Mouse (Mus musculus): ENCODE results near the gene Gtf3a. TPM values are rescaled to one million over a fixed set of nuclear protein-coding genes. Genes with fewer than 3 reads are reported as not detected.
"Not testable (repeated sequence)": the region's sequence is repeated elsewhere in the genome, so short reads cannot be mapped to it uniquely, and the experiment has no call there.

Gene Gtf3a
- polyA plus RNA-seq, 1 experiment from 2014 or later = 116 TPM

DNA sequence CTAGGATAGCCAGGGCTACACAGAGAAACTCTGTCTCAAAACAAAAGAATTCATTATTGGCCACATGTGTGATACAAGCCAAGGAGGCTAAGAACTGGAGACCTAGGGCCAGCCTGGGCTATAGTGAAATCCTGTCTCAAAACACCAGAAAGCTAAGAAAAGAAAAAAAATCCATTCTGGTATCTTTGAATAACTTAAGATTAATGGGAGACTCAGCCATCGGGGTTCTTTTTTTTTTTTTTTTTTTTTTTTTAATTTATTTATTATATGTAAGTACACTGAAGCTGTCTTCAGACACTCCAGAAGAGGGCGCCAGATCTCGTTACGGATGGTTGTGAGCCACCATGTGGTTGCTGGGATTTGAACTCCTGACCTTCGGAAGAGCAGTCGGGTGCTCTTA is 31.1 kb upstream of the Gtf3a start:
- WGBS = 85% methylated on average over 6 of the region's 6 CpGs
- H3K27ac ChIP-seq; ATAC-seq (replicated peaks); H3K9me3 ChIP-seq; H3K9ac ChIP-seq; H3K36me3 ChIP-seq (replicated peaks); H3K4me2 ChIP-seq; H3K4me3 ChIP-seq; H3K27me3 ChIP-seq (replicated peaks): not testable (repeated sequence)
- H3K4me1 ChIP-seq = peaks cover 15% of the 10 kb centered on the region

DNA sequence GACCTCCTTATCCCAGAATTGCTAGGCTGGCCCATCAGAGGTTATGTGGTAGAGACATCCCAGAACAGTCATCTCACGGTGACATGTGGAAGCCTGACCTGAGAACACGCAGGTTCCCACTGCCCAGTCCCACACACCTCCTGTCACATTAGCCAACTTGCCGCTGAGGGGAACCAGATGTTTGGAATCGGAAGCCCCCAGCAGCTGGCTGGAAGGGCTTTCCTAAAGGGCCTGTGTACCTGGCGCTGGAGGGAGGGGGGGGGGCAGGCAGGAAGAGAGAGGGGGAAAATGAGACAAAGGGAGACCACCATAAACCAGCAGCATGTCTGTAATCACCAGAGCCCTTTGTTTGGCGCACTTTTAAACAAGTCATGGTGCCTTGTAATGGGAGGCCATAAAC is 28.6 kb upstream of the Gtf3a start:
- Histone ChIP-seq H3K4me2 (peak overlapping the region; percentile 62), H3K36me3 (replicated peaks) (no peaks in the 10 kb centered on the region), H3K4me3 (peak overlapping the region; percentile 32), H3K4me1 (peaks cover 15% of the 10 kb centered on the region), H3K27ac (no peak overlapping the region), H3K9ac (peak overlapping the region; percentile 32; the same call in 1 of the 2 replicates), H3K9me3 (no peaks in the 10 kb centered on the region), H3K27me3 (replicated peaks) (no peaks in the 10 kb centered on the region)
- WGBS = 36% methylated on average over 6 of the region's 6 CpGs
- no peak for ATAC-seq (replicated peaks)

DNA sequence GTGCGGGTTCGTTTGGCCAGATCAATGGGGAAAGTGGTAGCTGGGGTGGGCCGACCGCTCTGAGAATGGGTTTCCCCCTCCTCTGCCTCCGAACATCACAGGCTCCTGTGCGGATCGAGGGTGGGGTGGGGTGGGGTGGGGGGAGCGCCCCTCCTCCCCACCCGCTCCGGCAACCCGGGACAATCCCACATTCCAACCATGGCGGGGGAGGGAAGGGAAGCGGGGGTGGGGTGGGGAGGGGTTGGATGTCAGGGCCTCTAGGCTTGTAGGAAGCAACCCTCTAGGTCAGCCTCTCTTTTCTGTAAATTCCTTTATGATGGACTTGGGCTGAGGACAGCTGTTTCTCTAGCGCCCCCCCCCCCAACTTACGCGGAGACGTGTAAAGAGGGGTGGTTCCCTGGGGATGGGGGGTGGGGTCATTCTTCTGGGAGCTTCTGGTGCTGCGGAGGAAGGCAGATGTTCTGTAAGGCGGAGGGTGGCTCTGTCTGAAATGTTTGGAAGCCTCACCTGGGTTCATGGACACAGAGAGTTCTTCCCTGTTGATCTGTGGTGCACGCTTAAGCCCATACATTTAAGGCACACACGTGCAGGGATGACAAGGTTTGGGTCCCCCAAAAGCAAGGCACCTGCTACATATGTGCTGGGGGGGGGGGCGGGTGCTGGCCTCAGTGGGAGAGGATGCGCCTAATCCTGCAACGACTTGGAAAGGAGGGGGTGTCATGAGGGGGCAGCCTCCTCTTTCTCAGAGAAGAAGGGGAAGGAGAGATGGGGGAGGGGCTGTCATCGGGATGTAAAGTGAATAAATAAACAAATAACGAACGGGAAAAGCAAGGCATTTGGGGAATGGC is 27.9 kb upstream of the Gtf3a start:
- Histone ChIP-seq H3K27ac (no peak overlapping the region), H3K4me3 (peak overlapping the region; percentile 32), H3K9ac (peak overlapping the region; percentile 32), H3K4me1 (peaks cover 15% of the 10 kb centered on the region), H3K36me3 (replicated peaks) (no peaks in the 10 kb centered on the region), H3K27me3 (replicated peaks) (no peaks in the 10 kb centered on the region), H3K4me2 (peak overlapping the region; percentile 62), H3K9me3 (no peaks in the 10 kb centered on the region)
- ATAC-seq (replicated peaks) = peak; percentile 69
- 3% methylated on average over 22 of the region's 27 CpGs for WGBS

DNA sequence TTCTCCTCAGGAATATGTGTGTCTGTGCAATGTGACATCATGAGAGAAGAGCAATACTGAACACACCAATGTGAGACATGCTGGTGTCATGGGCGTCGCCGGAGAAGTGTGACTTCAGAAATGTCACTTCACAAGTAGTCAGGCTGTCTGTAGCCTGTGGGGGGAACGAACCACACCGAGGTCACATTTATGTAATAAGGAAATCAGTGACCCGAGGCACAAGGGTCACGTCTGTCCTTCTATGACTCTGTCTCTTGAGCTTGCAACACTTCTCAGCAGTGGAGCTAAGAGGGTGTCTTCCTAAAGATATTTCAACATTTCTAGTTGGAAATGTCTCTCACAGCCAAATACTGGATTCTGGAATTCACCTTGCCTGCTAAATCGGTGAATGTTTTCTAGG is 27.2 kb upstream of the Gtf3a start:
- Histone ChIP-seq H3K36me3 (replicated peaks) (no peaks in the 10 kb centered on the region), H3K27ac (no peak overlapping the region), H3K4me2 (peak overlapping the region; percentile 62), H3K9me3 (no peaks in the 10 kb centered on the region), H3K27me3 (replicated peaks) (no peaks in the 10 kb centered on the region), H3K4me3 (peak overlapping the region; percentile 32; the same call in 1 of the 2 replicates), H3K4me1 (peaks cover 15% of the 10 kb centered on the region), H3K9ac (no peak overlapping the region)
- 0 out of 2 replicates have a peak, but pooled peaks have one; percentile 45 for ATAC-seq (replicated peaks)
- 48% methylated on average over 8 of the region's 8 CpGs for WGBS

DNA sequence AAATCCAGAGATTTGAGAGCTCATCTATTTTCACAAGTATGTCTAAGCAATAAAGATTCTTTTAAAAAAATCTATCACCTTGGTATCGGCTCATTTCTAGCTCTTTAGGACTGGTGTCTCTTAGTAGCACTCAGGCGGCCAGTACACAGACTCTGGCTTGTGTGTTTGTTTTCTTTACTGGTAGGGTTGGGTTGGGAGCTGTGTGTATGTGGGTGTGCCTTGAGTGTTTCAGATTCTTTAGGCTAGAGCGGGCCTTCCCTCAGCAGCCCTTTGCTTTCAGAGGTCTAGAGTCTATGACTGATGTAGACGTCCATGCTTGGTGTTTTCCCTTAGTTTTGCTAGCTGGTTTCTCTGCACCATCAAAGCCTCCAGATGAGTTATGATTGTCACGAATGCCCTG is 24.9 kb upstream of the Gtf3a start:
- no peak overlapping the region for H3K4me3 ChIP-seq
- no peak overlapping the region for H3K27ac ChIP-seq
- H3K9ac ChIP-seq = no peak overlapping the region
- no peak overlapping the region for H3K4me2 ChIP-seq
- H3K36me3 ChIP-seq (replicated peaks) = no peaks in the 10 kb centered on the region
- H3K9me3 ChIP-seq = no peaks in the 10 kb centered on the region
- no peak for ATAC-seq (replicated peaks)
- WGBS = 85% methylated on average over 5 of the region's 5 CpGs
- H3K27me3 ChIP-seq (replicated peaks) = no peaks in the 10 kb centered on the region
- peaks cover 15% of the 10 kb centered on the region for H3K4me1 ChIP-seq

DNA sequence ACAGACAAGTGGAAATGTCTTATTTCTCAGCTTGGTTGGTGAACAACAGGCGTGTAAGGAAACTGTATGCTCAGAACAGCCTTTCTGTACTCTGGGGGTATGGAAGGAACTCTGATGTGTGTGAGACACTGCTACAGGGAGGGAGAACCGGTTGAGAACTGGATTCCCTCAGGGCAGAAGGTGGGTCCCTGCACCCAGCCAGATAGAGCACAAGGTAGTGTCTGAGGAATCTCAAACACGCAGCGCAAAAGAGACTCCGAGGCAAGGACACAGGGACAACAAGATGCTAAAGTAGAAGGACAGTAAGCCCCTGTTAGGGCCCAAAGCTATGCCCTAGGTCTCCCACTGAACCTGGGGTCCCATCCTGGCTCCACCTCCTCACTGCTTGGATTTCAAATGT is 21.8 kb upstream of the Gtf3a start:
- Histone ChIP-seq H3K9ac (no peak overlapping the region), H3K4me2 (no peak overlapping the region), H3K4me1 (no peaks in the 10 kb centered on the region), H3K27ac (no peak overlapping the region), H3K4me3 (no peak overlapping the region), H3K9me3 (no peaks in the 10 kb centered on the region), H3K36me3 (replicated peaks) (no peaks in the 10 kb centered on the region), H3K27me3 (replicated peaks) (no peaks in the 10 kb centered on the region)
- WGBS = 91% methylated on average over 5 of the region's 5 CpGs
- ATAC-seq (replicated peaks) = no peak

DNA sequence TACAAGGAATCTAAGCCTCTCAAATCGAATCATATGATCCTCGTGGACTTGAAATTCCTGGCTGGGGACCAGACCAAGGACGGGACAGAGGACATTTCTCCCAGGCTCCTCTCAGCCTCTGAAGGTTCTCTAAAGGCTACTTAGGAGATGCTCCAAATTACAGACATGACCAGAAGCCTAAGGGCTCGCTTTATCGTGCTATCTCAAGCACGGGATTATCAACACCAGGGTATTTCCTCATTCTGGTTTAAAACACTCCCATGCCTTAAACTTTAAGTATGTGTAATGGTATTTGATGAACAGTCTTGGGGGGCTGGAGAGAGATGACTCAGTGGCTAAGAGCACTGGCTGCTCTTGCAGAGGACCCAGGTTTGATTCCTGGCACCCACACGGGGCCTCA is 17.0 kb upstream of the Gtf3a start:
- H3K27me3 ChIP-seq (replicated peaks) = no peaks in the 10 kb centered on the region
- 93% methylated on average over 7 of the region's 7 CpGs for WGBS
- H3K9me3 ChIP-seq = no peaks in the 10 kb centered on the region
- no peak overlapping the region for H3K4me3 ChIP-seq
- no peak overlapping the region for H3K9ac ChIP-seq
- no peak overlapping the region for H3K4me2 ChIP-seq
- H3K36me3 ChIP-seq (replicated peaks) = no peaks in the 10 kb centered on the region
- no peak for ATAC-seq (replicated peaks)
- no peaks in the 10 kb centered on the region for H3K4me1 ChIP-seq
- no peak overlapping the region for H3K27ac ChIP-seq

DNA sequence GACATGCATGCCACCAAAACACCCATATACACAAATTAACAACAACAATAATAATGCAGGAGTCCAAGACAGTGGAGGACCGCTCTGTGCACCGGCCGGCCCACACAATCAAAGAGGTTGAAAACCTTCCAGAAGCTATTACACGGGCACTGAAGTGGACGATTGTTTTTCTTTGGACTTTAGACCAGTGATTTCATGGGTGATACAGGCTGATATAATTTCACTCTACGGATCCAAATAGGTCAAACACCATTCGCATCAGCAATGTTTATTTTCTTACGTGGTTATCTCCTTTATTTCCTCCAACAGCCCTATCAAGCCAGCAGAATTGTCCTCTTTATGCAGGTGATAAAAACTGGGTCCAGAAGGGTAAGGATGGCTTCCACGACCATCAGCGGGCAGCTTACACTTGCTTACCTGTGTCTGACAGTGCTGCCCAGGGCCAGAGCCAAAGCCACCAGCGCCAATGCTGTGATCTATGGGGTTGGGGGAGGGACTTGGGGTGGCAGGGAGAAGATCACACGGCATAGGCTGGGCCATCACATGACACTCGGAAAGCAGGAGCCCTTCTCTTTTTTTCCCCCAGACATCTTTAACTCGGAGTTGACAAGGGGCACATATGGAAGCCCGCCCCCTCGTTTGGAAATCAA is 16.4 kb upstream of the Gtf3a start:
- Histone ChIP-seq H3K9ac (no peak overlapping the region), H3K27me3 (replicated peaks) (no peaks in the 10 kb centered on the region), H3K4me1 (no peaks in the 10 kb centered on the region), H3K4me2 (no peak overlapping the region), H3K4me3 (no peak overlapping the region), H3K36me3 (replicated peaks) (no peaks in the 10 kb centered on the region), H3K27ac (no peak overlapping the region), H3K9me3 (no peaks in the 10 kb centered on the region)
- ATAC-seq (replicated peaks) = no peak
- WGBS = 86% methylated on average over 16 of the region's 16 CpGs

DNA sequence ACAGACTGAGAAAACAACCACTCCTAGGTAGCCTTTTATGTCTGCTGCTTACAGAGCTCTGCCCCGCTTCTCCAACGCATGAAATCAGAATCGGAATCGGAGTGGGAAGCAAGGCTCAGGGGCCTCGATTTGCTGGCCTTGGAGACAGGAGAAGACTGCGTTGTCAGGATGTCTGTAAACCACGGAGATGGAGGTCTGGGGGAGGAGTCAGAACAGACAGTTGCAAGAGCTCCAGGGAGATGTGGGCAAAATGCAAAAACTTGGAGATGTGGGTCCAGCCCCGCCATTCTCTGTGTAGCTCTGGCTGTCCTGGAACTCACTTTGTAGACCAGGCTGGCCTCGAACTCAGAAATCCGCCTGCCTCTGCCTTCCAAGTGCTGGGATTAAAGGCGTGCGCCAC is 15.0 kb upstream of the Gtf3a start:
- no peaks in the 10 kb centered on the region for H3K36me3 ChIP-seq (replicated peaks)
- H3K4me2 ChIP-seq = no peak overlapping the region
- 89% methylated on average over 12 of the region's 12 CpGs for WGBS
- no peak overlapping the region for H3K4me3 ChIP-seq
- H3K9me3 ChIP-seq = no peaks in the 10 kb centered on the region
- H3K27ac ChIP-seq = no peak overlapping the region
- H3K9ac ChIP-seq = no peak overlapping the region
- H3K27me3 ChIP-seq (replicated peaks) = no peaks in the 10 kb centered on the region
- ATAC-seq (replicated peaks) = no peak
- H3K4me1 ChIP-seq = no peaks in the 10 kb centered on the region

DNA sequence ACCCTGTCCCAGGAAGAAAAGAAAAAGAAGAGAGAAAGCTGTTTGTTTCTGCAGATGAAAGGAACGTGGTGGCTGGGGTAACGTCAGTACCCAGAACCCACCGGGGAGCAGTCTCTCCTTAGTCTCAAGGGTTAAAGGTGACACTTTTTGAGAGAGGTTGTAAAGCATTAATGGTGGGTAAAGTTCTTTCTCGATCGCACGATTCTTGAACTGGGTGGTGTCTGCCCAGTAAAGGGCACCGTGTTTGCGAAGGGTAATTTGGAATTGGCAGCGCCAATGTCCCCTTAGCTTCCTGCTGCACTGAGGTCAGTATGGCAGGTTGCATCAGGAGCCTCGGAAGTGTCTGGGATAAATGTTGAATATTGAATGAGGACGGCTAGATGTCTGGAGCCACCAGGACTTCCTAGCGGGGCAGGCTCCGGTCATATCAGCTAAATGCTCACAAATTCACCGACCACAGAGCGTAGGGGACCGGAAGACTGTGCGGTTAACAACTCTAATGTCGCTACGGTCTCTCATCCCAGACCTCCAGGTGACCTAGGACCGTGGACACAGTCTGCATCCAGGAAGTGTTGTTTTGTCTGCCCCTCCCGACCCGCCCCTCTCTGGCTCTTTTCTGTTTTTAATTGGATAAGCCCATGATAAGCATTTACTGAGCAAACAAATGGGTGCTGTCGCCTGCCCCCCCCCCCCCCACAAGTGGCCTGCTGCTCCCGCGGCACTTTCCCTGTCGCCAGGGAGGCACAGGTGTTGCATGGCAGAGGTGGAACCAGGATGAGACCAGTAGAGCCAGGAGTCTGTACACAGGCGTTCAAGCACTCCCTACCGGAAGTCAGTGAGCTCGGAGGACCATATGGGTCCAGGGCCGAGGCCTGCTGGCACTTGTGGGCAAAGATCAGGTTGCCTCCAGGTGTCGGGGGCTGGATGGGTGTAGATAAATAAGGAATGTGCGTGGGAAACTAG is 10.6 kb upstream of the Gtf3a start:
- Histone ChIP-seq H3K27me3 (replicated peaks) (no peaks in the 10 kb centered on the region), H3K9me3 (no peaks in the 10 kb centered on the region), H3K4me1 (no peaks in the 10 kb centered on the region), H3K9ac (no peak overlapping the region), H3K4me3 (no peak overlapping the region), H3K27ac (no peak overlapping the region), H3K4me2 (no peak overlapping the region), H3K36me3 (replicated peaks) (no peaks in the 10 kb centered on the region)
- 90% methylated on average over 32 of the region's 32 CpGs for WGBS
- no peak for ATAC-seq (replicated peaks)

DNA sequence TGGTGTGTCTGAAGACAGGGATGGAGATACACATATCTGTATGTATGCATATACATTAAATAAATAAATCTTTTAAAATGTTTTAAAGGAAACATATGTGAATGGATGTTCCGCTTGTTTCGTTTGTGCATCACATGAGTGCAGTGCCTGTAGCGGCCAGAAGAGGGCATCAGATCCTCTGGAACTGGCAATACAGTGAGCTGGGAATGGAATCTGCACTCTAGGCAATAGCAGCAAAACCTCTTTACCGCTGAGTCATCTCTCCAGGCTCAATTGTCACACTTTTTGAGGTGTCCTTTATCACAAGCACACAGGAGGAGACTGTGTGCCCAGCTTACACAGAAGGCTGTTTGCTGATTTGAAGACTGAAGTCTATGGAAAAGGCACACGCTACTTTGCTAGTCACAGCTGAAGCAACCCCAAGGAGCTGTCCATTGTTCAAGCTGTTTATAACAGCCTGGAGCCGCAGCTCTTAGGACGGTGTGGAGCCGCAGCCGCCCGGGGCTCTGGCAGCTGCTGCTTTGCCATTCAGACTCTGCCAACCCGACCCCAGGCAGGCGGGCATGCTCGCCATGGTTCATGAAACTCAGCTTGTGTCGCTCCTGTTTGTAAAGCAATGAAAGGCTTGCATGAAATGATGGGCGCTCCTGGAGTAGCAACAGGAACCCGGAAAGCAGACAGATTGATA is 9.2 kb upstream of the Gtf3a start:
- 79% methylated on average over 16 of the region's 16 CpGs for WGBS
- no peak overlapping the region for H3K9ac ChIP-seq
- H3K9me3 ChIP-seq = no peaks in the 10 kb centered on the region
- no peak; the same call in 1 of the 2 replicates for ATAC-seq (replicated peaks)
- no peak overlapping the region for H3K4me3 ChIP-seq
- H3K4me1 ChIP-seq = no peaks in the 10 kb centered on the region
- no peaks in the 10 kb centered on the region for H3K36me3 ChIP-seq (replicated peaks)
- H3K27ac ChIP-seq = no peak overlapping the region
- no peaks in the 10 kb centered on the region for H3K27me3 ChIP-seq (replicated peaks)
- H3K4me2 ChIP-seq = no peak overlapping the region

All from midbrain, embryonic 15.5 days (tissue).